Mouse (Mus musculus): ENCODE results near the gene Col4a2.

- TF ChIP-seq CTCF (IDR thresholded peaks at IDR 0.05), result no peak
- peak; percentile 38; the same call in 1 of the 2 replicates for TF ChIP-seq EP300 (IDR thresholded peaks at IDR 0.05)
These were observed 27.2 kb upstream of the Col4a2 start for GRCm38 (mm10) chr8:11285437-11285836.
